Mouse (Mus musculus) right cerebral cortex, adult 18-20 months (tissue): ENCODE measurements around the gene Prkar1b.
A peak's percentile ranks its signal among the peaks of the same experiment; 100 is the strongest.

Source experiments
- DNase-seq: peaks from one replicate; pipeline ENCODE4 v3.0.0; 2022; ENCODE audit warnings: mixed read lengths

Prkar1b gene

DNA sequence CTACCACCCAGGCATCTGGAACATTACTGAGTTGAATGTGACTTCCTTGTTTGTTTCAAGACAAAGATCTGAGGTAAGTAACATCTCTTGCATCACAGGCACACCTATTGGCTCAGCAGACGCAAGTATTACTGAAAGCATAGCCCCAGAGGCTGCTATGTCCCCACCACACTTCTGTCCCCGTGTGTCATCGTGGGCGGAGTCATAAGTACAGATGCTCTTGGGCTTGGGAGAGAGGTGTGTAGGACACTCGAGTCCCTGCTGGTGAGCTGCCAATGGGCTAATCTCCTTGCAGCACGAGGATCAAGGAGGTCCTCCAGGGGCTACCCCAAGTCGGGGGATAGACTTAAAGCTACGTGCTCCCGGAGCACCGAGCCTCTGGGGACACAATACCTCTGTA is 96.6 kb downstream of the Prkar1b start:
- no peak for DNase-seq

DNA sequence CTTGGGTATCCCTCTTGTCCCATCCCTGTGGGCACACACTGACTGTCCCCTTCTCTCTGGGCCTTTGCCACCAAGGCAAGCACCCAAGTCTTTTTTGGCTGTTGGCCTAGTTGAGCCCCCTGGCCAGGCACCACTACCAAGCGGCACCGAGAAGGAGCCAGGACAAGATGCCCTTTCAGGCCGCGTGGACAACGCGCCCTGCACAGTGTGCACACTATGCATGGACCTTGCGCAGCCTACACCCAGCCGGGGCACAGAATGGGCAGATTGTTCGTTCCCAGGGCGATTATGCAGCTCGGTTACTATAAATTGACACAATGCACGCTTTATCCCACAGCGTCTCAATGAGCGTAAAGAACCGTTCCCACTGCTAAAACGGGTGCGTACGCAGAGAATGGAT is 98.5 kb downstream of the Prkar1b start:
- peak; percentile 76 for DNase-seq

DNA sequence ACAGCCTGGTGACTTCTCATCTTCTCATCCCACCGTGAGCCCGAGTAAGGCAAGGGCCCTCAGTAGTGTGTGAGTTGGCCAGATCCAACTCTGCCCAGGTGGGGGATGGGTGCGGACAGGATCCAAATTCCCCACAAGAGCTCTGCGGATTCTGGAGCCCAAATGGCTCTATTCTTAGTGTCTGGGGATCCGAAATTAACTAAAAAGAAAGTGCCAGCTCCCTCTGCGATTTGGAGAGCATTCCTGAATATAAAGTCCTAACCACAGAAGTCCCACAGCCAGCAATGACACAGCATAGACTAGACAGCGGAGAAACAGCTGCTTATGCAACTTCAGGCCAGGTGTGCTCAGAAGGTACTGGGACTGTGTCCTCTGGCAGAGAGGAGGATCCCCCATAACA is 100.4 kb downstream of the Prkar1b start:
- peak; percentile 61 for DNase-seq

DNA sequence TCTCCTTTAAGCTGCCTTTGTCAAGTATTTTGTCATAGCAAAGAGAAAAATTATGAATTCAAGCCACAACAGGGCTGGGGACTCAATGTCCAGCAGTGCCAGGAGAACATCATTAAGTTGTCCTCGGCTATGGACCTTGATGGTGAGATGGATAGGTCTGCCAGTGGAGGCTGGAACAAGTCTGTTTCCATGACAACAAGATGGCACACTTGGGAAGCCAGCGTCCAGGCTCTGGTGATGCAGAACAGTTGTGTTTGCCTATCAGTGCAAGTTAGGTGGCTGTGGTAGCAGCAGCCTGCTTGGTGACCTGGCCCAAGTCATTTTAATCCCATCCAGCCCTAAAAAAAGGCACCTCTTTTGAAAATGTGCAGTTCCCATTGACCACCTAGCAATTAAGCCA is 102.6 kb downstream of the Prkar1b start:
- no peak for DNase-seq

DNA sequence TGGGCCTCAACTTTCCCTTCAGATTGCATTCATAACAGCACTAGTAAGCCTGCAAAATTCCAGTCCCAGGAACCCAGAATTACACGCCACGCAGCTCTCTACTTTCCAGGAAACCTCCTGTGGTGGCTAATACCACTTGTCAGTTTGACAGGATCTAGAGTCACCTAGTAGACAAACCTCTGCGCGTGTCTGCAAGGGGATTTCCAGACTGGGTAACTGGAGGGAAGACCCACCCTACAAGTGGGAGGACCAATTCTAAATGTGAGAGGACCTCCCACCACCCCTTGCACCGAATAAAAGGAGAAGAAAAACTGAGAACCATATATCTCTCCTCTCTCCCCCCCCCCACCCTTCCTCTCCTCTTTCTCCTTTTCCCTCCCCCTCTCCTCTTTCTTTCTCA is 103.2 kb downstream of the Prkar1b start:
- no peak for DNase-seq

DNA sequence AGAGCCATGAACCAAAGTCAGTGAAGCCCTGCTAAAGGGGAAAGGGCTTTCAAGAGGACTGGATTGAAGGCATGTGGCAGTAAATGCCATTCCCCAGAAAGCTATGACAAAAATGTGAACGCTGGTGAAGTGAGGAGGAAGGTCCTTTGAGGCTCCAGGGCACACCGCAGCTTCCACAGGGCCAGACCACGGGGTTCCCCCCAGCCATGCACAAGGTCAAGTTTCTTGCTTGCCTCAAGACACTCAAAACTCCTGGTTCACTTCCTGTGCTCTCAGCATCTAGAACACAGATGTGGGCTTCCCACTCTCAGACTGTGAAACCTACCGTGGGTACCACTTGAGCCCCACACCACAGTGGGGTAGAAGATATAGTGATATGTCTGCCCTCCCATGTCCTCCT is 106.3 kb downstream of the Prkar1b start:
- no peak for DNase-seq

DNA sequence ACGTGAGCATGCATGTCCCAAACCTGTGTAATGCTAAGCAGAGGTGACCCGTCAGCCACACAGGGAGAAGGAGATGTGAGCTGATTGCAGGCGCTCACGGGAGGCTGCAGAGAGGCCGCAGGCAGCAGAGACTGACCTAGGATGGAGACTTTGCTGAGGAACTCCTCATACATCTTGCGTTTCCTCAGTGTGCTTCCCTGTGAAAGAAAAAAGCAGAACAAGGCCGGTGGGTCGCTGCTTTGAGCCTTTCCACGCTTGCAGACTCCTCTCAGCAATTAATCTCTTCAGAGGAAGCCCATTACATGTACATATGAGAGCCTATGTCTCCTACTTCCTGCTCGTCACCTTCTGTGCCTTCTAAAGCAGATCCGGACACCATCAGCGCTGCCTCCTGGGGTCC is 107.5 kb downstream of the Prkar1b start:
- no peak for DNase-seq

DNA sequence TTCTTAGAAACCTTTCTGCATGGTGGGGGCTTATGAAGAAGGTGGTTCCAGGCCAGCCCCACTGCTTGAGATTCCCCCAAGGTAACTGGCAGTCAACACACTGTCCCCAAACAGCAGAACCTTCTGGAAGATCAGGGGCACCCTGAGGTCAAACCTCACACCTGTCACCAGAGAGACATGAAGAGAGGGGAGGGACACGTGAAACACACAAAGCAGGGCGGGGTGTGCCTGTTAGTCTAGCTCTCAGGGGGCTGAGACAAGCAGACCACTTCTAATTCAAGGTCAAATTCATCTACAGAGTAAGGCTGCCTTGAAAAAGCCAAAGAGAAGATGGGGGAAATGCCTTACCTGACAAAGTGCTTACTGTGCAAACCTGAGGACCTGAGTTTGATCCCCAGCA is 114.6 kb downstream of the Prkar1b start:
- DNase-seq, result no peak

DNA sequence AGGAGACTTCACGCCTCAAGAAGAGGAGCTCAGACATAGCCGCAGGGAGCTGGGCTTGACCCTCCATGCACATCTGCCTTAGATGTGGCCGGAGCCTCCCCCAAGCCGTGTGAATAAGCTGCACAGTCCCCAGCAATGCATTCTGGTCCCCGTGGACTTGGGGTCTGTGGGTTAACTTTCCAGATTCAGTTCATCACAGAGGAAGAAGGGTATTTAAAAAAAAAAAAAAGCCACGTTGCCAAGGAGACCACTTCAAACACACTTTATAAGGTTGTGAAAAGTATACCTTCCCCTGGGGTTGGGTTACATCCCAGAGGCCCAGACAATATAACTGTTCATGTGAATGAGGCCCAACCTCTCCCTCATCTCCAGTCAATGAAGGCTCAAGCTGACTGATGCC is 115.1 kb downstream of the Prkar1b start:
- DNase-seq, result no peak

DNA sequence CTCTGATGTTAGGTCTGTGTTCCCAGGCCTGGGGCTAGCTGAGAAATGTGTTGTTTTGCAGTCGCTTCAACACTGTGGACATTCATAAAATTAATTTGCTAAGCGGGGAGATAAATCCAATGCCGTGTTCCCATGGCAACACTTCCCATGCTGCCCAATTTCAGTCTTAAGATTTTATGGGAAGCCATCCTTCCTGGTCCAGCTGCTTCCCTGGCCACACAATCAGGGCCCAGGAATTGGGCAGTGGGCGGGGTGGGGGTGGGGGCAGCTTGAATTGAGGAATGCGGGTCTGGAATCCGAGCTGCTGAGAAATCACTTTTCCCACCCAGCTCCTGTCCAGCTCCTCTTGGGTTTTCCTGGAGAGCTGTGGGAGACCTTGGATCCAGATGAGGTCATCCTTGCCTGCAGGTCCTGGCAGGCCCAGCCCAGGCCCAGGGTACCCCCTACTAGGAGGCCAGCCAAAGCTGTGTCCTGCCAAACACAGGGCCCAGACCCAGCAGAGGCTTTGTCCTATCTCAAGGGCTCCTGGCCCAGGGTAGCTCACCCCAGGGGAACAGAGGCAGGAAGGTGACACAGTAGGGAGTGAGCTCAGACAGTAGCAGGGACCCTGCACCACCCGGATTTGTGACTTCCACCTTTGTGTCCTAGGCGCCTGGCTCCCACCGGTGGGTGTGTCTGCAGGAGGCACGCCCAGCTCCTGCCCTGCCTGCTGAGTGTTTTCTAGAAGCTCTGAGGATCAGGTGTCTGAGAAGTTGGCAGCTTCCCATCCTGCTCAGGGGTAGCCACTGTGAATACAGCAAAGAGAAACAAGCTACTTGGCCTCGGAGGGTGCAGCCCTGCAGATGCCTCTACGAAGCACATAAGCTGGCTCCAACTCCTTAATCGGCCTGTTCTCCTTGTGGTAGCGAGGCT is 116.1 kb downstream of the Prkar1b start:
- DNase-seq, result no peak

DNA sequence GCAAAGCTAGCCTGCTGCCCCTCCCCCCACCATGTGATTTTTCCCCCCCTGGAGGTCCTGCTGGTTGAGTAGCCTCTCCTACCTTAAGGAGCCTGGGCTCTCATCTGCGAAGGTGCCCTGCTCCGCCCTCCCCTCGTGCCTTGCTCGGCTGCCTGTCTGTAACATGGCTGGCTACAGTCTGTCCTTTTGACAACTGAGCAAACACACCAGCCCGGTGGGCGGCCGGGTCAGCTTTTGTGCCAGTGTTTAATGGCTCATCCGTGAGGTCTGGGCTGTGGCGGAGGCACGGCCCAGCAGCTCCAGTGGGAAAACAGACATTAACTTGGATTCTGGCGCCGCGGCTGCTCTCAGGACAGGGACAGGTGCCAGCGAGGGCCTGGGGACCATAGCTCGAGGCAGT is 122.2 kb downstream of the Prkar1b start:
- no peak for DNase-seq

DNA sequence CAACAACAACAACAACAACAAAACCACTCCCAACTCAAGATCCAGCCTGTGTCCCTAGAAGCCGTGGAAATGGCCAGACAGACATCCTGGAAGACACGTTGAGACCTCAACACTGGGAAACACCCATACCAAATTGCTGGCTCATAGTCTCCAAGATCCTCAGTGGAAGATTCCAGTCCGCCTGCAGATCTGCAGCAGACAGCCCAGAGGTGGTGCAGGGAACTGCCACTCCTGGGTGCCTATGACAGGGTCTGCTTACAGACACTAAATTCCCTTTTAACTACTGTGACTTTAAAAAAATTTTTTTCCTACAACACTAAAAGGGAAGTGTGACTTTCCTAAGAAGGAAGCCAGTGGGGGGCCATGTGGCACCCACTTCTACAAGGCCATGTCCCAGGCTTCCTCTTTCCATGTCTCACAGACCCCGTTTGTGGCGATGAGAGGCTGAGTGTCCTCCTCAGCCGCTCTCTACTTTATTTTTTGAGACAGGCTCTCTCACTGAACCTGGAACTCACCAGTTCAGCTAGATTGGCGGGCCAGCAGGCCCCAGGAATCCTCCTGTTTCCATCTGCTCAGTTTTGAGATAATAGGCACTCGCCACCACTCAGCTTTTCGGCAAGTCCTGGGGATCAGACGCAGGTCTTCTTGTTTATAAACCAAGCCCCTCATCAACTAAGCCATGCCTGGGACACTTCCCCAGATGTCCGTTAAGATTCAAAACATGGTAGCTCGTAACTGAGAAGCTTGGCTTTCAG is 125.3 kb downstream of the Prkar1b start:
- no peak for DNase-seq

DNA sequence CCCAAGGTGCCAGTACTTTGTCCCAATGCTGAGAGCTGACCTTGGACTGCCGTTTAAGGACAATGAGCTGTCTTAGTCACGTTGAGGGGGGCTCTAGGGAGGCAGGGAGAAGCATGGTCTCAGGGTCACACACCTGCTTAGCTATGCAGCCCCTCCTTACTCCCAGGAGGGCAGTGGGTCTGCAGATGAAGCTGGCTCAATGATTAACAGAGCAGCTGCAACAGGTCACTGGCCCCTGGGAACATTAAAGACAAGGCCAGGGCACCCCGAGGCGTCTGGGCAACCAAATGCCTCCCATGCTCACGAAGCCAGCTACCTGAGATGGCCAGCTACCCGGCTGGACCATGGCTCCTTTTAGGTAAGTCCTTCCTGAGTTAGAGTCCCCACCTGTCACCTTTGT is 129.2 kb downstream of the Prkar1b start:
- no peak for DNase-seq

DNA sequence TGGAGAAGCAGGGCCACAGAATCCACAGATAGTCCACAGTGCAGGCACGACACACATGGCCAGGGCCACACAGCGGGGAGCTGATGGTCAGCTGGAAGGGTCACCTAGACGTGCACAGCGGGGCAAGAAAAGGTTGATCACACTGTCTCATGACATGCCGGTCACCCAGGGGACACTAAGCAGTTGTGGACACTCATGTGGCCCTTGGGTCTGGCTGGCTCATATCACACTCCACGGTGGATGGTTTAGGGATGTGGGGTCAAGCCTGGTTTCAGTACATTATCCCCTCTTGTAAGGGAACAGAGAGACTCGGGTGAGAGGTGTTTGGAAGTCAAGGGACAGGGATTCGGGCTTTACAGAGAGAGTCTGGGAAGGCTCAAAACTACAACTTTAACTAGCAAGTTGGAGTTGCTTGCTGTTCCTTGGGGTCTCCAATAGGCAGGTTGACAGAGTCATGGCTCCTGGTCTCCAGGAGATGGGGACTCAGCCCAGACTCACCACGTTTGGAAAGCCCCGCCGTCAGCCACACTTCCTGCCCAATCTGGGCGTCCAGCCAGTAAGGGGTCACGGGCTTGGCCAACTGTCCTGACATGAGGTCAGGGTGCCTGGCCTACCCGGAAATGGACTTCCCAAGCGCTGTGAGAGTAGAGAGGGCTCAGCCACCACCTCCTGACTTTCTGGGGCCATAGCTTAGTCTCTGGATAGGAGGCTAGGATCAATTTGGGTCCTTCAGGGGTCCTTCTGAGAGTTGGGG is 132.3 kb downstream of the Prkar1b start:
- no peak for DNase-seq

DNA sequence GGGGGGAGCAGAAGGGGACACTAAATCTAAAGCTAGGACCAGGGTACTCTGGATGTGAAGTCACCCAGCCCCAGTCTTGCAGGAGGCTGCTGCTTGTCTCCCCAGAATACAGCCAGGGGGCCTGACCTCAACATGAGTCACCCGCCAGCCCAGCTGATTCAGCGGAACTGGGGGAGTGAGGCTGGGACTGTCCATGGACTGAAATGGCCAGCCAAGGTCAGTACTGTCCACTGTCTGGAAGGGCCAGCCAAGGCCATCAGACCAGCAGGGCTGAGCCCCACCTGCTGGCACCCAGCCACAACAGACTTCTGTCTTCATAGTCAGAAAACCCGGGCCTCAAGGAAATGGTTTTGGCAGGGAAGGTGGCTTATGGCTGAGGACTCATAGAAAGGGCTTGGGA is 134.7 kb downstream of the Prkar1b start:
- DNase-seq, result no peak

DNA sequence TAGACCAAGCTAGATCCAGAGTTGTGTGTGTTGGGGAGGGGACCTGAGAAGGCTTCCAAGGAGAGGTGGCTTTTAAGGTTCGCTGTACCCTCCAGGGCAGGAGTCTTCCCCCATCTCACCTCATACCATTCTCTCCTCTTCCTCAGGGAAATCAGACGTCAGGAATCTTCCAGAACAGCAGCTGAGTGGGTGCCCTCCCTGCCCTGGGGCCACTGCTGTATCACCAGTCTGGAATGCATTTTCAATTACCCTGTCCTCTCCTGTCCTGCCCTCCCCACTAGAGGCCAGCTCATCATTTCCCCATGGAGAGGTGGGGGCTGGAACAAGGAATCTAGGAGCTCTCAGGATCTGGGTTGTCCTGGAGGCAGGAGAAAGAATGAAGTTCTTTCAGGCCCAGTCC is 139.2 kb downstream of the Prkar1b start:
- DNase-seq, result no peak

DNA sequence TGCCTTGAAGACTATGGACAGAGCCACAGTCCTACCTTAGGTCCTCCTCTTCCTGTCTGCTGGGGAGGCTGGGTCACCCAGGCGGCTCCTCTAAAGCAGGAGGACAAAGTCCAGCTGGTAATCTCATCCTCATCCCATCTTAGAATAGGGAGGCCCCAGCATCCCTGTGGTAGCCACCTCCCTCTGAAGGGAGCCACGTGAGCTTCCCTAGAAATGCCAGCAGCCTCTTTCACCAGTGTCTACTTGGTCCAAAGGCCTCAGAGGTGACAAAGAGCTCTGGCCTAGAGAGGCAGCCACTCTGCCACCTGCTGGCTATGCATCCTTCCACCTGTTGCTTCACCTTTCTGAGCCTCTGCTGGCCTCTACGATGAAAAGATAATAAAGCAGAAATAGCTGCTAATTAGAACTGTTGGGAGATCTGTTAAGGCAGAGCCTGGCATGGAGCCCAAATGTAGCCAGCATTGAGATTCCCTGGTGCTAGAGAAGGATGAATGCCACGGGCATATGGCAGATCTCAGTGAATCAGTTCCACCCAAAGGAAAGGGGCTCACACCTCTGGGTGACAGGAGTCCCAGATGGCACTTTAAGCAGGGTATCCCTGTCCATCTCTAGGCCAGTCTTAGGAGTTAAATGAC is 142.5 kb downstream of the Prkar1b start:
- no peak for DNase-seq

DNA sequence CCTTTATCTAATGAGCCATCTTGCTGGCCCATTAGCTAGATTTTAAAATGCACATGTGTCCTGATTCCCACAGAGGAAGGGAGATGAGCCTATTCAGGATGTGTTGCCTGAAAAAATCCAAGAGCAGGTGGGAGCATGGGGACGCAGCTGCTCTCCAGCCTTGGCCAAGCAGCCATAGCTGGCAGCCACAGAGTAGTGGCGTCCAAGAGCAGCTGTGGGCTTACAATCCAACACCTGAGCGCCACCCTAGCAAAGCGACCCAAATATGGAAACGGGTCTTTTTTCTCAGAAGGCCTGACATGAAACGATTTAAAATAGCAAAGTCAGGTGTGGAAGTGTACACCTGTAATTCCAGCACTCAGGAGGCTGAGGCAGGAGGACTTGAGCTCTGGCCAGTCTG is 145.2 kb downstream of the Prkar1b start:
- DNase-seq, result no peak

DNA sequence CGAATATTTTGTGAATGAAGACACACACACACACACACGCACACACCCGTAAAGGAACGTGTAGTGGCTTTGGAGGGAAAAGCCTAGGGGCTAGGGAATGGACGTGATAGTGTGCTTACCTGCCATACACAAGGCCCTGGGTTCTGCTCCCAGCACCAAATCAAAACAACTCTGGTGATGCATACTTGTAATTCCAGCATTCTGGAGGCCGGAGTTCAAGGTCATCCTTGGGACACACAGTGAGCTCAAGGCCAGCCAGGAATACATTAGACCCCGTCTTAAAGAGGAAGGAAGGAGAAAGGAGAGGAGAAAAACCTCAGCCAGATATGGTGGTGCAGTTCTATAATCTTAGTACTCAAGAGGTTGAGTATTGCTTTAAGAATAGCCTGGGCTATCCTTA is 150.1 kb downstream of the Prkar1b start:
- no peak for DNase-seq

DNA sequence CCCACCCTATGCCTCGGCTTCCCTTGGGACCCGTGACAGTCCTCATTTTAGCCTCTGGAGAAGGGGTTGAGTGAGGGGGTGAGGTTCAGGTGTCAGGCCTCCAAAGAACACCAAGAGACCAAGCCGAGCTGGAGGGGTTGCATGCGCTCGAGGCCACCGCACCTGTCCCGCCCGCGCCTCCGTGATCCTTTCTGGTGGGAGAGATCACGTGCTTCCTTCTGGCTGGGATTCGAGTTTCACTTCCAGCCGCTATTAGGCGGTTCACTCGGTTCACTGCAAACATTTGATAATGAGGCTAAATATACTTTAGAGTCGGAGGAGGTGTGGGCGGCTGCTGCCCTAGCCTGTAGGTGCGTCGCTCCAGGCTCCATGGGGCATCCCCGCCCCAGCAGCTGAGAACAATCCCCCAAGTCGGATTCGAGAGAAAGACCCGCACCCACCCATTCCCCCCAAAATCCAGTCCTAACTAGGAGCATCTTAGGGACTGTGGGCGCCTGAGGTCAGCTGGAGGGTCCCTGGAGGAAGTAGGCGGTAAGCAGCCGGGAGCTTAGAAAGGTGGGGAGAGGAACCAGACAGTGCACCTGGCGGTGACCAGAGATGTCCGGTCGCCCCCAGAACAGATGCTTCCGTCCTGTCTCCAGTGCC is 151.7 kb downstream of the Prkar1b start:
- peak; percentile 61 for DNase-seq

DNA sequence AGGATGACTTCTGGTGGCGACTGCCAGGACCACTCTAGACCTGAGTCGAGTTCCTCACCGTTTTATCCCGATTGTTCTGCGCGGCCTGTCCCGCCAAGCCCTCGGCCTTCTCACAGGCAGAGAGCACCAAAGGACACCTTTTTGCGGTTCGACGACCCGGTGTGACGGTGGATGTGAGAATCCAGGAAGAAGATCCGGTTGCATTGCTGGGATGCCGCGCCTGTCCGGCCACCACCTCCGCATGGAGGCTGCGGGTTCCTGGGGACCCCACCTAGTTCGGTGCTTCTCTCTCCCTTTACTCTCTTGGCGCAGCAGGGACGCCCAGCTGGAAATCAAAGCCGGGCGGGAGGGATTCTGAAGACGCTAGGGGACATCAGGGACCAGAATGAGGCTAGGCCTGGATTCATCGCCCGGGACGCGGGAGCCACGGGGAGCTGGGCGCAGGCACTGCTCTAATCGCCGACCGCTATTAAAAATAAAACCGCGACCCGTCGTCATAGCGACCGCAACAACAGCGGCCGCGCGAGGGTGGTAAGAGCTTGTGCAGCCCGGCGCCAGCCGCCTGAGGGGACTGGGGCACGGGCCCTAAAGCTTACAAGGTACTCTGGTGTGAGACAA is 152.5 kb downstream of the Prkar1b start, which contains the start of gene Pdgfa:
Pdgfa (minus strand) TSS at position 200 of the 618 bp plus-strand sequence.
- DNase-seq, result peak; percentile 49
